Mouse (Mus musculus) midbrain, embryonic 10.5 days (tissue): ENCODE results near the gene Slc5a10. TPM values are rescaled to one million over a fixed set of nuclear protein-coding genes. Genes with fewer than 3 reads are reported as not detected.
"Not testable (repeated sequence)": the region's sequence is repeated elsewhere in the genome, so short reads cannot be mapped to it uniquely, and the experiment has no call there.

Experiments used
- DNase-seq: peaks from one replicate; pipeline ENCODE4 v3.0.0-alpha.2; 2017; ENCODE audit warnings: low spot score
- H3K27ac ChIP-seq: fragments of 300-500 bp; sonication (generic); replicated peaks from 2 replicates; pipeline ENCODE4 v1.5.1; 2016; ENCODE audit warnings: mild to moderate bottlenecking
- H3K27me3 ChIP-seq: fragments of 300-500 bp; sonication (generic); 2 replicates; pipeline ENCODE4 v1.6.1; 2016; ENCODE audit warnings: low read depth, mild to moderate bottlenecking; ENCODE audit not compliant: poor library complexity, severe bottlenecking
- H3K36me3 ChIP-seq: fragments of 300-500 bp; sonication (generic); 2 replicates; pipeline ENCODE4 v1.6.1; 2016; ENCODE audit warnings: mild to moderate bottlenecking, moderate library complexity
- H3K4me1 ChIP-seq: fragments of 300-500 bp; sonication (generic); 2 replicates; pipeline ENCODE4 v1.6.1; 2016
- H3K4me3 ChIP-seq: fragments of 300-500 bp; sonication (generic); 2 replicates; pipeline ENCODE4 v1.5.1; 2016; ENCODE audit warnings: mild to moderate bottlenecking, moderate library complexity
- H3K9me3 ChIP-seq: fragments of 300-500 bp; sonication (generic); replicated peaks from 2 replicates; pipeline ENCODE4 v1.6.1; 2016; ENCODE audit warnings: mild to moderate bottlenecking
- WGBS: fragments of 180-500 bp; shearing (Covaris S2); methylation state at CpG from one replicate; pipeline ENCODE4 v1.1.7; 2016; 5-methylcytosine and 5-hydroxymethylcytosine counted together
- polyA plus RNA-seq: library from polyadenylated mRNA; unstranded; fragments of >200 nt; fragmentation: Nextera tagmentation; extraction: Ambion mirVana; gene quantifications from 2 replicates; pipeline ENCODE4 v1.2.1, GENCODE M21; 2016

Slc5a10 gene
- polyA plus RNA-seq, 1 experiment from 2014 or later, result not detected

- Histone ChIP-seq H3K4me3 (no peak overlapping the region), H3K9me3 (no peaks in the 10 kb centered on the region), H3K27ac (no peak overlapping the region), H3K27me3 (no peaks in the 10 kb centered on the region), H3K36me3 (no peaks in the 10 kb centered on the region), H3K4me1 (no peaks in the 10 kb centered on the region)
- no peak for DNase-seq
- WGBS, result 95% methylated on average over 6 of the region's 6 CpGs
Observed at GRCm38 (mm10) chr11:61639601-61640177, 80.9 kb downstream of the Slc5a10 start.

DNA sequence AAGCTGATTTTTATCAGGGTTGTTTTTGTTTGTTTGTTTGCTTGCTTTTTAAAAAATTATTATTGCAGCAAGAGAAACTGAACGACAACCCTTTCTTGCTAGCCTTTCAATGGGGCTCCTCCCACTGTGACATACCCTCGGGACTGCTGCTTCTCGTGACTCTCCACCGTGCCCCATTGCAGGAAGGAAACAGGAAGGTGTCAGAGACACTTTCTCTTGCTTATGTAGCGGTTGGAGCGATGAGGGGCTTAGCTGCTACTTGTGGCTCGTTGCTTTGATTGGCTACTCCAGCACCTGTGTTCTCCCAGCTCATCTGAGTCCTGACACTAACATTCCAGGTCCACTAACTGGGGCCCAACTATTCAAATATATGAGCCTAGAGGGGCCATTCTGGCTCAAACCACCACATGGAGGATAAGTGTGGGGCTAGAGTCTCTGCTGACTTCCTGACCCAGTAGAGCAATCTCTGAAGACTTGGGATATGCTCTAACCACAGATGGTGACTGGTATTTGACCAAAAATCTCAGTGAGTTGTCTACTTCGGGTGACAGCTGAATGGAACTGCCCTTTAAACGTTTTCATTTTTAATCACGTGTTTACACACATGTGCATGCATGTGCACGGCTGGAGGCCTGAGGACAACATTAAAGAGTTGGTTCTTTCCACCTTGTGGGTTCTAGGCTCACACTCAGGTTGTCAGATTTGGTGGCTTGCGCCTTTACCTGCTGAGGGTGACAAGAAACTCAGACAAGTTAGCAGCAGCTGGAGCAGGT, 81.7 kb downstream of the Slc5a10 start:
- WGBS, result 85% methylated on average over 12 of the region's 12 CpGs
- no peaks in the 10 kb centered on the region for H3K9me3 ChIP-seq
- no peaks in the 10 kb centered on the region for H3K4me1 ChIP-seq
- DNase-seq, result no peak
- H3K27me3 ChIP-seq, result no peaks in the 10 kb centered on the region
- no peak overlapping the region for H3K4me3 ChIP-seq
- H3K36me3 ChIP-seq, result no peaks in the 10 kb centered on the region
- no peak overlapping the region for H3K27ac ChIP-seq

GRCm38 (mm10) chr11:61637856-61638255, 82.8 kb downstream of the Slc5a10 start:
- WGBS, result 86% methylated on average over 3 of the region's 3 CpGs
- H3K9me3 ChIP-seq, result no peaks in the 10 kb centered on the region
- H3K36me3 ChIP-seq, result no peaks in the 10 kb centered on the region
- H3K4me1 ChIP-seq, result no peaks in the 10 kb centered on the region
- no peak overlapping the region for H3K27ac ChIP-seq
- DNase-seq, result no peak
- H3K27me3 ChIP-seq, result no peaks in the 10 kb centered on the region
- no peak overlapping the region for H3K4me3 ChIP-seq

- 59% methylated on average over 1 of the region's 1 CpGs for WGBS
- Histone ChIP-seq H3K36me3 (no peaks in the 10 kb centered on the region), H3K27ac (no peak overlapping the region), H3K4me1 (no peaks in the 10 kb centered on the region), H3K27me3 (no peaks in the 10 kb centered on the region), H3K9me3 (no peaks in the 10 kb centered on the region), H3K4me3 (no peak overlapping the region)
- DNase-seq, result no peak
Observed at GRCm38 (mm10) chr11:61637413-61637812, 83.2 kb downstream of the Slc5a10 start.

DNA sequence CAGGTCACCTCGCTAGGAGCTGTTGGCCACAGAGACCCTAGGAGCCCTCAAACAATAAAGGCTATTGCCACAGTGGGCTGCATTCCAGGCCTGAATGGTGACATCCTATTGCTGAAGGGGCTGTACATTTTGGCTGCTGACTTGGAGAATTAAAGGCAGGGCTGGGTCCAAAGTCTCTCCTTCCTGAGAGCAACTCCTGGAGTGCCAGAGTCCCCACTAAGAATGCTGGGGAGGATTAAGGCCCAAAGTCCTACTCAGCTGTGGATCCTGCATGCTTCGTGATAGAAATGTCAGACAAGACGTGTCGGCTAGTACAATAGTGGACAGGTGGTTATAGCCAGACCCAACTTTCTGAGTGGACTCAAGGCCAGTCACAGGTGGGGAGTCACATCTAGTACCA, 84.3 kb downstream of the Slc5a10 start:
- 87% methylated on average over 4 of the region's 4 CpGs for WGBS
- not testable (repeated sequence) for H3K36me3 ChIP-seq, H3K27me3 ChIP-seq, H3K4me3 ChIP-seq, H3K9me3 ChIP-seq, DNase-seq, H3K27ac ChIP-seq, H3K4me1 ChIP-seq

DNA sequence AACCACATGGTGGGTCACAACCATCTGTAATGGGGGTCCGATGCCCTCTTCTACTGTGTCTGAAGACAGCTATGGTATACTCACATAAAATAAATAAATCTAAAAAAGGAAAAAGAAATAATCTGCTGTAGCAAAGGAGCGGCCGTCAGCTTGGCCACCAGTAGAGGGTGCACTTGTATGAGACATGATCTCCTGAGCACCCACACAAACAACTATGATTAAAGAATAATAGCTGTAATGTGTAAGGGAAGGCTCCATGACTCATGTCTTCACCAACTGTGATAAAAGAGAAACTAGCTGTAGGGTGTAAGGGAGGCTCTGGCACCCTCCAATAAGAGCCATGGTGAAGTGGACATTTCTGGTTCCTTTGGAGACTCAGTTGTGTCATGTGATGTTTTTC, 91.0 kb downstream of the Slc5a10 start:
- Histone ChIP-seq H3K4me1 (no peaks in the 10 kb centered on the region), H3K9me3 (no peaks in the 10 kb centered on the region), H3K27me3 (no peaks in the 10 kb centered on the region), H3K27ac (no peak overlapping the region), H3K4me3 (no peak overlapping the region), H3K36me3 (no peaks in the 10 kb centered on the region)
- WGBS, result 77% methylated on average over 3 of the region's 3 CpGs
- no peak for DNase-seq

GRCm38 (mm10) chr11:61626509-61626908, 94.1 kb downstream of the Slc5a10 start:
- no peaks in the 10 kb centered on the region for H3K4me1 ChIP-seq
- H3K27ac ChIP-seq, result no peak overlapping the region
- no peak for DNase-seq
- H3K4me3 ChIP-seq, result no peak overlapping the region
- WGBS, result 90% methylated on average over 1 of the region's 1 CpGs
- no peaks in the 10 kb centered on the region for H3K36me3 ChIP-seq
- H3K9me3 ChIP-seq, result no peaks in the 10 kb centered on the region
- H3K27me3 ChIP-seq, result no peaks in the 10 kb centered on the region

DNA sequence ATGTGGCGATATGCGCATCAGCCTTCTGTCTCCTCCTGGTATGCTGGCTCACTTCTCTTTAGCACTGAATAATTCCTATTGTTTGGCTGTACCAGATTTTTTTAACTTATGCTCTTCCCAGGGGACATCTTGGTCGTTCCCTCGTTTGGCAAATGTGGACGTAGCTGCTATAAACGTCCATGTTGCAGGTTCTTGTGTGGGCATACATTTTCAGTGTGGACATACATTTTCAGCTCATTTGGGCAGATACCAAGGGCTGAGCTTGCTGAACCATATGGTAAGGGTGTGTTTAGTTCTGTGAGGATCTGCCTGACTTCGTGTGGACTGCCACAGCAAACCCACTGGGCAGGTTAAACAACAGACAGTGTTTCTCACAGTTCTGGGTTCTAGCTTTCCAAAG, 95.5 kb downstream of the Slc5a10 start:
- H3K27me3 ChIP-seq, result peaks cover 4% of the 10 kb centered on the region; the same call in 1 of the 2 replicates
- 87% methylated on average over 7 of the region's 7 CpGs for whole genome bisulfite sequencing

More for the DNA sequence above, 95.5 kb downstream of the Slc5a10 start:
- Histone ChIP-seq H3K27ac (no peak overlapping the region), H3K4me1 (peaks cover 4% of the 10 kb centered on the region), H3K36me3 (no peaks in the 10 kb centered on the region), H3K9me3 (no peaks in the 10 kb centered on the region), H3K4me3 (no peak overlapping the region)
- no peak for DNase-seq

Other genes with a start within 250 kb of the Slc5a10 start
- gene Mfap4, start 235.4 kb downstream of the Slc5a10 start, polyA plus RNA-seq, result 38.4 and 59.9 TPM in 2 replicates
- gene Mapk7, start 226.4 kb downstream of the Slc5a10 start, polyA plus RNA-seq, result 89.2 and 94.6 TPM in 2 replicates
- 52.5 and 56.0 TPM in 2 replicates for gene B9d1, start 215.7 kb downstream of the Slc5a10 start, polyA plus RNA-seq
- gene Epn2, start 141.1 kb downstream of the Slc5a10 start, polyA plus RNA-seq, result 23.9 and 28.4 TPM in 2 replicates
- 8.2 and 8.6 TPM in 2 replicates for gene Grap, start 67.6 kb downstream of the Slc5a10 start, polyA plus RNA-seq
- gene Fam83g, start 36.7 kb downstream of the Slc5a10 start, polyA plus RNA-seq, result 0.86 and 0.95 TPM in 2 replicates
- gene Prpsap2, start 41.3 kb upstream of the Slc5a10 start, polyA plus RNA-seq, result 47.0 and 49.3 TPM in 2 replicates
- 12.1 and 17.3 TPM in 2 replicates for gene Ulk2, start 134.2 kb upstream of the Slc5a10 start, polyA plus RNA-seq
- gene Akap10, start 209.4 kb upstream of the Slc5a10 start, polyA plus RNA-seq, result 13.7 and 14.7 TPM in 2 replicates
- gene Specc1, start 235.9 kb upstream of the Slc5a10 start, polyA plus RNA-seq, result 10.1 and 13.3 TPM in 2 replicates